ENCODE assay signal across 9 mouse cellular contexts in genomic region chr13:25020540-25020892, GRCm38 (mm10). TPM values are rescaled to one million over a fixed set of nuclear protein-coding genes. Genes with fewer than 3 reads are reported as not detected.
DNase-seq lines count a peak whose midpoint lies in the region; ATAC-seq and TF ChIP-seq lines count a peak whose summit lies in the region.
"Had no signal": no experiment of that assay in that cellular context is flagged by ENCODE, and none has a peak within 500 bp of the region (broad histone marks: within the 10 kb centered on the region; RNA-seq: fewer than 3 reads in every experiment).

No protein-coding gene starts in this region.

- H3K27me3 ChIP-seq in heart, embryonic 16.5 days (ENCODE audit: control insufficient read depth, insufficient read depth, low read length) = no peaks in the 10 kb centered on the region

- TF ChIP-seq CTCF in bone marrow, adult 2 months (IDR thresholded peaks at IDR 0.05; ENCODE audit: control insufficient read depth, insufficient read depth, low read length) = no peak

- H3K27ac ChIP-seq in heart, embryonic 16.5 days (ENCODE audit: low read length) = peak overlapping the region; percentile 88
- no peak overlapping the region for H3K27ac ChIP-seq in bone marrow, adult 2 months (ENCODE audit: control insufficient read depth, insufficient read depth, low read depth, low read length, poor library complexity)

- peak overlapping the region; percentile 82 for H3K4me3 ChIP-seq in heart, embryonic 16.5 days (ENCODE audit: low read length)
- peak overlapping the region; percentile 87 for H3K4me3 ChIP-seq in bone marrow, adult 2 months (replicated peaks; ENCODE audit: control insufficient read depth, low read depth, low read length)

- H3K9me3 ChIP-seq in heart, embryonic 16.5 days (replicated peaks; ENCODE audit: control insufficient read depth, low read length) = no peaks in the 10 kb centered on the region

- no peak for TF ChIP-seq POLR2A in bone marrow, adult 2 months (IDR thresholded peaks at IDR 0.05; ENCODE audit: borderline replicate concordance, control insufficient read depth, low read depth, low read length)

- 42% methylated on average over 4 of the region's 4 CpGs for WGBS in heart, embryonic 16.5 days
- WGBS in bone marrow, adult 2 months = 36% methylated on average over 4 of the region's 4 CpGs

- no peak for DNase-seq in heart, postnatal 10 days
- peak; percentile 13 for DNase-seq in lung, postnatal 10 days
- no peak for DNase-seq in cerebellum, adult 18-20 months
- no peak for DNase-seq in left cerebral cortex, adult 18-20 months (ENCODE audit: low spot score in 2 of 2)

- H3K36me3 ChIP-seq in heart, embryonic 16.5 days (ENCODE audit: control insufficient read depth, insufficient read depth) = peaks cover 6% of the 10 kb centered on the region

- ATAC-seq in heart, embryonic 16.5 days (replicated peaks; ENCODE audit: extremely low read depth, insufficient read depth, low FRiP score) = no peak
- 0 out of 4 replicates have a peak, but pooled peaks have one; percentile 6 to 23 for ATAC-seq in hematopoietic stem cell, adult 5-6 weeks (replicated peaks in 1 of 2; ENCODE audit: insufficient read depth in 1 of 2, low FRiP score in 2 of 2, low TSS enrichment in 1 of 2, low read depth in 1 of 2, poor library complexity in 2 of 2, severe bottlenecking in 2 of 2)
- ATAC-seq in granulocyte monocyte progenitor cell, adult 5-6 weeks (replicated peaks; ENCODE audit: poor library complexity, severe bottlenecking) = no peak

- peak overlapping the region; percentile 73 for H3K4me2 ChIP-seq in heart, embryonic 16.5 days (ENCODE audit: low read depth, low read length)

- intact Hi-C loops in heart, postnatal 10 days (cut with DNase I) = no loop called here

- H3K4me1 ChIP-seq in heart, embryonic 16.5 days (ENCODE audit: control insufficient read depth, insufficient read depth, low read length) = peaks cover 15% of the 10 kb centered on the region
- no peaks in the 10 kb centered on the region; the same call in 1 of the 2 replicates for H3K4me1 ChIP-seq in bone marrow, adult 2 months (ENCODE audit: control insufficient read depth, insufficient read depth, low read length)

- H3K9ac ChIP-seq in heart, embryonic 16.5 days (ENCODE audit: low read length) = peak overlapping the region; percentile 93

RNA-seq across cellular contexts. Expression of gene Mrs2, which starts 0.3 kb away (rescaled TPM):
- polyA plus RNA-seq in heart, embryonic 16.5 days (2015; fragmentation: Nextera tagmentation; extraction: Ambion mirVana) = 15.8 and 18.6 TPM in 2 replicates
- total RNA-seq in heart, postnatal 10 days (2021) = 10 to 100 TPM; 46.7 to 60.0 TPM
- polyA plus RNA-seq in bone marrow, adult 2 months (2011; ENCODE audit: insufficient read depth, insufficient read length, low replicate concordance, missing spikeins) = 4.9 and 23.9 TPM in 2 replicates
- 8.3 and 14.2 TPM in 2 replicates for total RNA-seq in hematopoietic stem cell, adult 5-6 weeks (2017)
- 28.2 and 36.5 TPM in 2 replicates for total RNA-seq in granulocyte monocyte progenitor cell, adult 5-6 weeks (2014; fragmentation: Nextera tagmentation)
- total RNA-seq in granulocyte monocyte progenitor cell, adult 5-6 weeks (2017) = 11.7 and 12.8 TPM in 2 replicates
- total RNA-seq in left cerebral cortex, adult 18-20 months (2021) = 10 to 100 TPM; 48.5 to 54.1 TPM

RNA-seq across cellular contexts. Expression of gene Dcdc2a, which starts 35.3 kb away (rescaled TPM):
- polyA plus RNA-seq in heart, embryonic 16.5 days (2015; fragmentation: Nextera tagmentation; extraction: Ambion mirVana) = 1.0 TPM in 2 replicates
- under 1 TPM in 1 of 2 experiments, not detected in 1; 0.14 TPM for total RNA-seq in heart, postnatal 10 days (2021)
- not detected in 2 replicates for polyA plus RNA-seq in bone marrow, adult 2 months (2011; ENCODE audit: insufficient read depth, insufficient read length, low replicate concordance, missing spikeins)
- not detected in 2 replicates for total RNA-seq in hematopoietic stem cell, adult 5-6 weeks (2017)
- total RNA-seq in granulocyte monocyte progenitor cell, adult 5-6 weeks (2014; fragmentation: Nextera tagmentation) = not detected in 2 replicates
- total RNA-seq in granulocyte monocyte progenitor cell, adult 5-6 weeks (2017) = not detected in 2 replicates
- total RNA-seq in left cerebral cortex, adult 18-20 months (2021) = 1 to 10 TPM; 9.1 to 9.6 TPM
- total RNA-seq: neutrophil, adult 5-6 weeks had no signal

Comparison
In these comparisons a context has a peak if more than half of its experiments do, and no peak if none do; other contexts are left out.
1. ATAC-seq: peak in hematopoietic stem cell, adult 5-6 weeks (2 of 2); none in heart, embryonic 16.5 days (single experiment) and granulocyte monocyte progenitor cell, adult 5-6 weeks (single experiment).
2. RNA of gene Dcdc2a, which starts 35.3 kb away (total RNA-seq): 9.1 to 9.6 TPM in left cerebral cortex, adult 18-20 months; 0.14 TPM in heart, postnatal 10 days, not detected in hematopoietic stem cell, adult 5-6 weeks and not detected in granulocyte monocyte progenitor cell, adult 5-6 weeks; every median in the first group is over 4 times any median in the second.